Mouse (Mus musculus) c-Kit-positive CD71-positive TER-119-negative erythroid progenitor cells, embryonic 14.5 days (primary cell): ENCODE results near the gene Prelid3b.
A peak's percentile ranks its signal among the peaks of the same experiment; 100 is the strongest.

ENCODE experiments used
- DNase-seq: peaks from one replicate; pipeline ENCODE4 v3.0.0-alpha.2; 2013; ENCODE audit warnings: low read depth

Prelid3b gene

DNA sequence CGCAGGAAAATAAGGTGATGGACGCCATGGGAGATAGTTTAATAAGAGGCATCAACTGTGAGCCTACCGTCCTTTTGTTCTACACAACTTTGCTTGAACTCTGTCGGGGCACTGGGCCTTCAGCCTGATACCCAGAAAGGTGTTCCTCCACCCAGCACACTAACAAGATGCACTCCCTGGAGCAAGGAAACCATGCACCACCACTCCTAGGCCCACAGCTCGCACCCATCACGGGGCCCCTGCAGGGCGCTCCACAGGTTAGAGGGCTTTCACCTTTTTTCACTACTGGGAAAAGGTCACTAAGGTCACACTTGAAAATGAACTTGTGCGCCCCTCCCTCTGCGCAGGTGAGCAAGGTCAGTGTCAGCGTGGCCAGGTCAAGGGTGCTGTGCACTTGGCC lies 9.5 kb downstream of the Prelid3b start:
- no peak for DNase-seq

DNA sequence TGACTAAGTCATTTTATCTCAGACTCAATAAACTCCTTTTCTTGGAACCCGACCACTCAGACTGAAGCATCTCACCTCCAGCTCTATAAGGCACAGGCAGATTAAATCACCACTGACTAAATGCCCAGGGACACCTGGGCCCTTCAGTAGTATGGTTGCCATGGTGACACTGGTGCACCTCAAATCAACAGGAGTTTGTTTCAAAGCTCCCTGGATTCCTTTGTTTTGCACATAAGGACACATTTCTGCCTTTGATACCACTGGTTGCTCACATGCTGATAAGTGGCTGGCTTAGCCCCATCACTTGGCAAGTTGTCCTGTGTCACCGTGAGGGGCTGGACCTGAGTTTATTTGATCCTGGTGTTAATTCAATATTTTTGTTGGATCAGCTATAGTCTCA lies 13.5 kb downstream of the Prelid3b start:
- DNase-seq, result no peak

GRCm38 (mm10) chr2:174453681-174454080 lies 19.2 kb downstream of the Prelid3b start:
- DNase-seq, result peak; percentile 92

- DNase-seq, result no peak
Observed at GRCm38 (mm10) chr2:174450353-174450752, 22.5 kb downstream of the Prelid3b start, which contains the start of gene Tubb1. Gene Tubb1, plus strand, starts transcription at chr2:174450695.

DNA sequence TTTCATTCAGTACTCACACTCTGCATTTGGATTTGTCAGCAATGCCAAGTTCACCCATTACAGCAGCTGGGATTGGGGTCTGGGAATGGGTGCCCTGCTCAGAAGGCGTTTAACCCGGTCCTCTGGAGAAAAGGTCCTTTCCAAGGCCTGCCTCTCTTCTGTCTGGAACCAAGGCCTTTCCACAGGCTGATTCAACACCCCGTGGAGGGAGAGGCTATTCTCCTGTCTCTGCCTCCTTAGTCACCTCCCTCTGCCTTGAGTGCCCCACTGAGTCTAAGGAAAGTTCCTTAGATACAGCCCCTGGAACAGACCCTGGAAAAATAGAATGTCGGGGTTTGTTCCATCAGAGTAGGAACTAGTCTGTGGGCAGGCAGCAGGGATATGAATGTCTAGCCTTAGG lies 24.5 kb downstream of the Prelid3b start:
- DNase-seq, result no peak

GRCm38 (mm10) chr2:174446905-174447304 lies 26.0 kb downstream of the Prelid3b start:
- DNase-seq, result no peak

GRCm38 (mm10) chr2:174446492-174446891 lies 26.4 kb downstream of the Prelid3b start:
- no peak for DNase-seq

GRCm38 (mm10) chr2:174445018-174445417 lies 27.9 kb downstream of the Prelid3b start:
- no peak for DNase-seq

- DNase-seq, result no peak
Observed at GRCm38 (mm10) chr2:174444359-174444758, 28.5 kb downstream of the Prelid3b start.

GRCm38 (mm10) chr2:174443046-174443445 lies 29.8 kb downstream of the Prelid3b start:
- DNase-seq, result no peak

DNA sequence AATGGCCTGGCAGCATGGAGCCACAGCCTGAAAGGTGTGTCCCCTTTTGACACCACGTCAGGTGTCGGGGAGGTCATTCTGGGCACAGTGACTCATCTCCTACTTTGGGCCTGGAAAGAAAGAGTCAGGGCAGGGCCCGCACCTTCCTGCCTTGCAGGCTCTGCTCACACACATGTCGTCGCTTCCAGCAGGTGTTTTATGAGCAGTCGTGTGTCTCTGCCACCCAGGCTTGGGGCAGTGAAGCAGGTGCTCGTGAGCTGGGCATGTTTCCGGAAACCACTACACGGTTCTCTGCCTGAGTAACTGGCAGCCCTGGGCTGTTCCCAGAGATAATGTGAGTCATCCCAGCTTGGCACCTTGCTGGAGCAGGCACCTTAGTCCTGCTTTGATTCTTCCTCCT lies 30.4 kb downstream of the Prelid3b start:
- no peak for DNase-seq

GRCm38 (mm10) chr2:174441898-174442297 lies 31.0 kb downstream of the Prelid3b start:
- no peak for DNase-seq

GRCm38 (mm10) chr2:174439961-174440360 lies 32.9 kb downstream of the Prelid3b start:
- DNase-seq, result no peak

DNA sequence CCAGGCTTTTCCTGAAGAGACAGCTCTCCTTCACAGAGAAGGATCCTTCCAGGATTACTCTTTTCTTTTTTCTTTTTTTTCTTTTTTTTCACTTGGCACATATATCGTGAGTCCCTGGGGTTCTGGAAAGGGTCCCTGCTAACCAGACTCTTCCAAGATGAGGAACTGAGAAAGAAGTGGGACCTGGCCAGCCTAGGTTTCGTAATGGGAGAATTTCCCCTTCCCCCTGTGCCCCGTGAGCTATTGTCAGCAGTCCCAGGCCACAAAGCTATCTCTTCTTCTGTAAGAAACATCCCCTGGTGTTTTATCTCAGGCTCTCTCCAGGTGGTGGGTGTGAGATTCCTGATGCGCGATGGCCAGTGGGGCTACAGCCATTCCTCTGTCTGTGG lies 33.4 kb downstream of the Prelid3b start:
- no peak for DNase-seq

- peak; percentile 66 for DNase-seq
Observed at GRCm38 (mm10) chr2:174438737-174439449, 34.0 kb downstream of the Prelid3b start, which contains the start of gene Ctsz. Gene Ctsz, minus strand, starts transcription at chr2:174439039.

DNA sequence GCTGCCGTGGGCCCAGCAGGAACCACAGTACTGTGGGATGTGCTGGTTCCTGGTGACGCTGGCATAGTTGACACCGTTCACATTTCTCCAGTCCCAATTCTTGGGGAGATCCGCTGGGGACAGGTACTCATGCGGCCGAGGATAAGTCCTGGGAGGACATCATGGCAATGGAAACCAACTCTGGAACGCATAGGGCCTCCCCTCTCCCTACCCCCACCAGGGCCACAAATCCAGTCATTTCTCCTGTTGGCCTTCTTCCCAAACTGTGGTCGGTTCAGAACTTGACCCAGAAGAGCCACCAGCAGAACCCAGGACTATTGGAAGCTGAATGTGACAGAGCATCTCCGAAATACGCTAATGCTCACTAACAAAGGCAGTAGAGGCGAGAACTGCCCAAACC lies 34.7 kb downstream of the Prelid3b start:
- no peak for DNase-seq

- DNase-seq, result no peak
Observed at GRCm38 (mm10) chr2:174437697-174437982, 35.2 kb downstream of the Prelid3b start.

GRCm38 (mm10) chr2:174436916-174437696 lies 35.8 kb downstream of the Prelid3b start:
- no peak for DNase-seq

GRCm38 (mm10) chr2:174436076-174436701 lies 36.7 kb downstream of the Prelid3b start:
- no peak for DNase-seq

DNA sequence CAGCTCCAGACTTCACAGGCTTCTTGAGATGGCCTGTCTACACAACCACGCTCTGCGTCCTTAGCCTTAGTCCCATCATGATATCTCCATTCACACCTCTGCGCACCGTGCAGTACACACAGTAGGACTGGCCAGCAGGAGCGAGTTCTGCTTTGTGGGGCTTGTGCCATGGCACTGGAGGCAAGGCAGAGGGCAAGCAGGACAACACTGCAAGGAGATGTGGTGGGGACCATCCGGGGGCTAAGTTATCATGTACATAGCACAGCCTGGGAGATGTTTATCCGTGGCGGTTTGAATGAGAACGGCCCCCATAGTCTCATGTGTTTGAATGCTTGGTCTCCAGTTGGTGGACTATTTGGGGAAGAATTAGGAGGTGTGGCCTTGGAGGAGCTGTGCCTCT lies 37.9 kb downstream of the Prelid3b start:
- no peak for DNase-seq

GRCm38 (mm10) chr2:174428996-174429591 lies 43.8 kb downstream of the Prelid3b start:
- no peak for DNase-seq

DNA sequence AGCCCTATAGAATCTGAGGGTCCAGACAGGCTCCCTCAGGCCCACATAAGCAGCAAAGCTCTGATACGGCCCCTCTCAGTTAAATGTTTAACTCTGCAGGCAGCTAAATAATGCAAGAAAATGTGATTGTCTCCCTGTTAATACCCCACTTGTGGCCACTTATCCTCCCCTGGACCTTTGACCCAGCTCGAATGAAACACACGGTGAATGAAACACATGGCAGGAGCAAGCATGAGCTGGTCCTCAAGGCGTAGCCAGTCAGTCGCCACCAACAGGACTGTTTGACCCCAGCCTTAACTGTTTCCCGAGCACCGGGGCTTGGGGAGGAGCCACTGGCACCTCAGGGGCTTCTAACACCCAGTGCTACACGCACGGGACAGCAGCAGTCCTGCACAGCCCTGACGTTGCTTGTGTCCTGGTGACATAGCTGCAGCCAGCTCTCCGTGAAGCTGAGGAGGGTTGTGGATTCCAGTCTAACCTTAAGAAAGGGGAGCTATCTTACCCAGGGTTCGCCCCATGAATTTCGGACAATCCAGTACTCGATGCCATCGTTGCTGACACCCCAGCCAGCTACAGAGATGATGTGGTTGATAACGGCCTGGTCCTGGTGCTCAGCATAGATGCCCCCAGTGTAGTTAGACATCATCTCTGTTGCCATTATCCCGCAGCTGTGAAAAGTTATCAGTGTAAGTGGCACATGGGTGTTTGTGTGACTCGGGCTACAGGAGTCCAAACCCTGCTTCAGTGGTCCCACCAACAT lies 44.6 kb downstream of the Prelid3b start:
- no peak for DNase-seq
